Mouse (Mus musculus) cortical plate, adult 2 months (tissue): ENCODE results near the gene Cars.

Experiments
- CTCF ChIP-seq: fragments of 200-500 bp; IDR thresholded peaks from 2 replicates; pipeline ENCODE4 v1.5.1; 2011; ENCODE audit warnings: mild to moderate bottlenecking, control low read depth, low read length; ENCODE audit not compliant: insufficient read depth; ENCODE audit errors: extremely low read depth
- POLR2A ChIP-seq: fragments of 200-500 bp; IDR thresholded peaks from 2 replicates; pipeline ENCODE4 v1.6.1; 2011; ENCODE audit warnings: mild to moderate bottlenecking, low read length, control low read depth; ENCODE audit not compliant: insufficient read depth; ENCODE audit errors: extremely low read depth

GRCm38 (mm10) chr7:143626178-143626577, 26.3 kb upstream of the Cars start:
- no peak for TF ChIP-seq CTCF
- TF ChIP-seq POLR2A, result no peak
